Mouse (Mus musculus) CH12.LX (cell line): ENCODE results near the gene Ppp2r5d. TPM values are rescaled to one million over a fixed set of nuclear protein-coding genes. Genes with fewer than 3 reads are reported as not detected.

Source experiments
- DNase-seq: peaks from one replicate; pipeline ENCODE4 v3.0.0-alpha.2; 2013; ENCODE audit errors: extremely low read depth
- H3K27ac ChIP-seq: 2 replicates; pipeline ENCODE4 v1.5.1; 2012; ENCODE audit warnings: low read depth, mild to moderate bottlenecking, control low read depth, moderate library complexity; ENCODE audit not compliant: insufficient read depth
- H3K27me3 ChIP-seq: replicated peaks from 2 replicates; pipeline ENCODE3; 2012; ENCODE audit warnings: inconsistent platforms
- H3K36me3 ChIP-seq, 2 experiments: replicated peaks in 1 of 2; 2 replicates each; pipeline versions ENCODE3 to v1.6.1; 2012; ENCODE audit warnings: inconsistent platforms in 1 of 2, low read length in 1 of 2, mild to moderate bottlenecking in 1 of 2, mixed read lengths in 1 of 2, moderate library complexity in 1 of 2; ENCODE audit not compliant: control insufficient read depth in 1 of 2, insufficient read depth in 1 of 2
- H3K4me1 ChIP-seq, 2 experiments: 2 replicates each; pipeline ENCODE4 v1.6.1; 2012; ENCODE audit warnings: inconsistent platforms in 1 of 2, moderate library complexity in 1 of 2; ENCODE audit not compliant: insufficient read depth in 2 of 2, control insufficient read depth in 1 of 2
- H3K4me2 ChIP-seq: 2 replicates; pipeline ENCODE4 v1.6.1; 2012; ENCODE audit warnings: low read depth, mild to moderate bottlenecking, control low read depth; ENCODE audit not compliant: poor library complexity, insufficient read depth, severe bottlenecking
- H3K4me3 ChIP-seq, 3 experiments: fragments of 150-350 bp in 1 of 3; sonication (generic) in 1 of 3; replicated peaks in 1 of 3; 2 replicates each; pipeline versions ENCODE3 to v1.5.1; 2011 to 2012; ENCODE audit warnings: low read depth in 2 of 3, low read length in 2 of 3, mild to moderate bottlenecking in 2 of 3, moderate library complexity in 2 of 3, control low read depth in 1 of 3, improper control_type of control experiment in 1 of 3, inconsistent platforms in 1 of 3, mixed read lengths in 1 of 3; ENCODE audit not compliant: poor library complexity in 1 of 3
- H3K79me2 ChIP-seq: replicated peaks from 2 replicates; pipeline ENCODE4 v1.6.1; 2012; ENCODE audit warnings: mild to moderate bottlenecking, moderate library complexity; ENCODE audit not compliant: control insufficient read depth, poor library complexity, insufficient read depth, severe bottlenecking; ENCODE audit errors: extremely low read depth
- H3K9ac ChIP-seq: 2 replicates; pipeline ENCODE4 v1.6.1; 2012; ENCODE audit warnings: low read depth, mild to moderate bottlenecking, control low read depth, moderate library complexity; ENCODE audit not compliant: insufficient read depth
- H3K9me3 ChIP-seq: replicated peaks from 2 replicates; pipeline ENCODE3; 2012; ENCODE audit warnings: low read length, inconsistent platforms, mixed read lengths
- CHD2 ChIP-seq: IDR thresholded peaks from 2 replicates; pipeline ENCODE4 v1.6.1; 2011; ENCODE audit warnings: low read length, improper control_type of control experiment
- CTCF ChIP-seq, 2 experiments: IDR thresholded peaks in 1 of 2; conservative IDR thresholded peaks in 1 of 2; 2 replicates each; pipeline ENCODE4 v1.5.1; 2011 to 2012; ENCODE audit warnings: low read depth in 2 of 2, low read length in 2 of 2, improper control_type of control experiment in 1 of 2, inconsistent platforms in 1 of 2, mild to moderate bottlenecking in 1 of 2, moderate library complexity in 1 of 2
- E2F4 ChIP-seq: IDR thresholded peaks from 2 replicates; pipeline ENCODE4 v1.6.1; 2011; ENCODE audit warnings: low read depth, low read length, improper control_type of control experiment; ENCODE audit not compliant: insufficient replicate concordance
- ELF1 ChIP-seq: IDR thresholded peaks from 2 replicates; pipeline ENCODE4 v1.6.1; 2014; ENCODE audit warnings: low read depth, mild to moderate bottlenecking, inconsistent platforms, low read length, improper control_type of control experiment
- ETS1 ChIP-seq: conservative IDR thresholded peaks from 2 replicates; pipeline ENCODE4 v1.6.1; 2012; ENCODE audit warnings: low read depth, mild to moderate bottlenecking, inconsistent platforms, low read length, improper control_type of control experiment, moderate library complexity
- GABPA ChIP-seq: IDR thresholded peaks from 2 replicates; pipeline ENCODE4 v1.6.1; 2012; ENCODE audit warnings: low read depth, low read length, improper control_type of control experiment, inconsistent platforms; ENCODE audit not compliant: insufficient replicate concordance
- HCFC1 ChIP-seq: IDR thresholded peaks from 2 replicates; pipeline ENCODE4 v1.6.1; 2012; ENCODE audit warnings: low read depth, mild to moderate bottlenecking, inconsistent platforms, low read length, improper control_type of control experiment
- KAT2A ChIP-seq: IDR thresholded peaks from 2 replicates; pipeline ENCODE4 v1.6.1; 2012; ENCODE audit warnings: low read length, improper control_type of control experiment, inconsistent platforms; ENCODE audit not compliant: insufficient replicate concordance
- MAZ ChIP-seq: IDR thresholded peaks from 2 replicates; pipeline ENCODE4 v1.6.1; 2012; ENCODE audit warnings: low read depth, mild to moderate bottlenecking, inconsistent platforms, low read length, improper control_type of control experiment, moderate library complexity
- MXI1 ChIP-seq: IDR thresholded peaks from 2 replicates; pipeline ENCODE4 v1.6.1; 2011; ENCODE audit warnings: mild to moderate bottlenecking, low read depth, low read length, improper control_type of control experiment
- NELFE ChIP-seq: IDR thresholded peaks from 2 replicates; pipeline ENCODE4 v1.6.1; 2011; ENCODE audit warnings: low read depth, low read length, improper control_type of control experiment
- PAX5 ChIP-seq: IDR thresholded peaks from 2 replicates; pipeline ENCODE4 v1.6.1; 2012; ENCODE audit warnings: low read length, inconsistent platforms, mixed read lengths
- POLR2A ChIP-seq: IDR thresholded peaks from 2 replicates; pipeline ENCODE4 v1.6.1; 2011; ENCODE audit warnings: low read depth, mild to moderate bottlenecking, improper control_type of control experiment, low read length
- RAD21 ChIP-seq: IDR thresholded peaks from 2 replicates; pipeline ENCODE4 v1.6.1; 2011; ENCODE audit warnings: low read depth, mild to moderate bottlenecking, low read length, improper control_type of control experiment, moderate library complexity
- SMC3 ChIP-seq: IDR thresholded peaks from 2 replicates; pipeline ENCODE4 v1.6.1; 2011; ENCODE audit warnings: low read depth, low read length, improper control_type of control experiment
- TCF12 ChIP-seq: IDR thresholded peaks from 2 replicates; pipeline ENCODE4 v1.6.1; 2014; ENCODE audit warnings: low read depth, mild to moderate bottlenecking, inconsistent platforms, low read length, improper control_type of control experiment
- UBTF ChIP-seq: IDR thresholded peaks from 2 replicates; pipeline ENCODE4 v1.6.1; 2012; ENCODE audit warnings: low read depth, mild to moderate bottlenecking, inconsistent platforms, low read length, improper control_type of control experiment, moderate library complexity
- USF1 ChIP-seq: IDR thresholded peaks from 2 replicates; pipeline ENCODE4 v1.6.1; 2014; ENCODE audit warnings: low read depth, mild to moderate bottlenecking, inconsistent platforms, low read length, improper control_type of control experiment
- USF2 ChIP-seq: conservative IDR thresholded peaks from 2 replicates; pipeline ENCODE4 v1.6.1; 2011; ENCODE audit warnings: low read depth, low read length, improper control_type of control experiment
- ZC3H11A ChIP-seq: IDR thresholded peaks from 2 replicates; pipeline ENCODE4 v1.6.1; 2012; ENCODE audit warnings: low read depth, mild to moderate bottlenecking, inconsistent platforms, low read length, improper control_type of control experiment
- ZNF384 ChIP-seq: IDR thresholded peaks from 2 replicates; pipeline ENCODE4 v1.6.1; 2012; ENCODE audit warnings: low read depth, low read length, improper control_type of control experiment, inconsistent platforms
- dilution Hi-C: fragments of 300-500 bp; cut with MboI; formaldehyde crosslinking; loops from 2 replicates; pipeline ENCODE4 v1.14.3; 2020; ENCODE audit warnings: low sequenced_read_pairs; ENCODE audit not compliant: extremely low pct_unique_long_range_greater_than_20kb, extremely low pct_ligation_motif_present
- in situ Hi-C: fragments of 300-500 bp; cut with MboI; formaldehyde crosslinking; loops from 3 replicates; pipeline ENCODE4 v1.14.3; 2019; ENCODE audit warnings: low sequenced_read_pairs, low pct_ligation_motif_present, low pct_unique_long_range_greater_than_20kb, mixed read lengths
- polyA plus RNA-seq: library from polyadenylated mRNA; unstranded; fragments of >175 nt; gene quantifications from 2 replicates; pipeline ENCODE4 v1.2.1, GENCODE M21; 2012; ENCODE audit warnings: low read depth; ENCODE audit not compliant: insufficient read length
- total RNA-seq, 2 experiments: library from RNA; depleted of rRNA; stranded (reverse); fragments of 300-350 nt in 1 of 2; fragments of >200 nt in 1 of 2; gene quantifications; 2 replicates each; pipeline ENCODE4 v1.2.3; 2012 to 2014

Gene Ppp2r5d
- total and polyA plus RNA-seq, 3 experiments: 56.2 to 75.4 (median 57.7) TPM

- peaks cover 0 to 36% of the 10 kb centered on the region in 2 experiments; a peak in 2 of 4 replicates for H3K4me1 ChIP-seq
- TF ChIP-seq MXI1 (no peak), TCF12 (no peak), ZNF384 (no peak), SMC3 (peak; percentile 54), USF2 (no peak), NELFE (no peak), POLR2A (no peak; the same call in 1 of the 2 replicates), HCFC1 (no peak), USF1 (no peak), CTCF (conservative IDR thresholded peaks at IDR 0.05 in 1 of 2, IDR thresholded peaks at IDR 0.05 in 1 of 2; ENCODE audit: low read depth in 2 of 2, low read length in 2 of 2) (peak; percentile 66 to 69; a peak in 3 of 4 replicates), GABPA (no peak), CHD2 (no peak), KAT2A (no peak), ZC3H11A (no peak), ETS1 (no peak), PAX5 (no peak), E2F4 (no peak), RAD21 (peak; percentile 50), ELF1 (no peak), UBTF (no peak)
- TF ChIP-seq, all 38 proteins: peak for 3
- Histone ChIP-seq H3K27me3 (no peaks in the 10 kb centered on the region), H3K9me3 (peaks cover 2% of the 10 kb centered on the region), H3K4me2 (no peak overlapping the region), H3K79me2 (no peaks in the 10 kb centered on the region), H3K27ac (no peak overlapping the region), H3K4me3 (no peak overlapping the region), H3K36me3 (peaks cover 39 to 56% of the 10 kb centered on the region in 2 experiments), H3K9ac (no peak overlapping the region)
- dilution Hi-C loops (no loop called here), in situ Hi-C loops (loop anchor here (5.0 kb wide), 1 partner anchor 36 kb away; the partner anchor contains the start of gene 2310039H08Rik)
- DNase-seq: peak; percentile 70
Measured at GRCm38 (mm10) chr17:46736160-46736559, 31.2 kb upstream of the Ppp2r5d start.

- no peak for TF ChIP-seq USF2
- no peak for TF ChIP-seq PAX5
- no peak for TF ChIP-seq MAZ
- TF ChIP-seq, all 38 proteins: peak for 0
- Histone ChIP-seq H3K27ac (no peak overlapping the region), H3K36me3 (peaks cover 37 to 53% of the 10 kb centered on the region in 2 experiments), H3K79me2 (no peaks in the 10 kb centered on the region), H3K4me3 (no peak overlapping the region), H3K4me1 (peaks cover 0 to 36% of the 10 kb centered on the region in 2 experiments; a peak in 2 of 4 replicates), H3K9ac (no peak overlapping the region), H3K9me3 (peaks cover 2% of the 10 kb centered on the region), H3K27me3 (no peaks in the 10 kb centered on the region), H3K4me2 (no peak overlapping the region)
- no peak for DNase-seq
- in situ Hi-C loops (loop anchor here (5.0 kb wide), 1 partner anchor 37 kb away; the partner anchor contains the start of gene 2310039H08Rik), dilution Hi-C loops (no loop called here)
Measured at GRCm38 (mm10) chr17:46735287-46735686, 30.4 kb upstream of the Ppp2r5d start.
